Comparison of ENCODE assay signal across 12 mouse cellular contexts in genomic region chr7:142462594-142463078, GRCm38 (mm10). TPM values are rescaled to one million over a fixed set of nuclear protein-coding genes. Genes with fewer than 3 reads are reported as not detected.
DNase-seq lines count a peak whose midpoint lies in the region; ATAC-seq and TF ChIP-seq lines count a peak whose summit lies in the region.
"Had no signal": no experiment of that assay in that cellular context is flagged by ENCODE, and none has a peak within 500 bp of the region (broad histone marks: within the 10 kb centered on the region; RNA-seq: fewer than 3 reads in every experiment).

No protein-coding gene starts in this region.

- TF ChIP-seq POLR2A in thymus, adult 2 months (IDR thresholded peaks at IDR 0.05; ENCODE audit: control insufficient read depth, extremely low read depth, insufficient read depth, low read length, poor library complexity): no peak

- ATAC-seq in limb, embryonic 15.5 days (ENCODE audit: insufficient number of reproducible peaks, low FRiP score, low TSS enrichment, low read depth): 0 out of 2 replicates have a peak, but pooled peaks have one; percentile 5
- ATAC-seq: forebrain, embryonic 15.5 days; midbrain, embryonic 15.5 days had no signal

- intact Hi-C loops in left cerebral cortex, postnatal 36 days (cut with DNase I): no loop called here

- peak overlapping the region; percentile 70 for H3K4me3 ChIP-seq in thymus, adult 2 months (ENCODE audit: control insufficient read depth, insufficient read depth, low read length)
- no peak overlapping the region for H3K4me3 ChIP-seq in limb, embryonic 15.5 days
- H3K4me3 ChIP-seq: forebrain, embryonic 15.5 days; limb, embryonic 12.5 days; midbrain, embryonic 15.5 days had no signal

- peak; percentile 26 for DNase-seq in cerebellum, adult 9-11 months
- DNase-seq in cerebellum, adult 9-10 months: no peak
- peak; percentile 45 for DNase-seq in thymus, adult 2 months
- DNase-seq in thymus, postnatal 0 days (ENCODE audit: low spot score): no peak
- peak; percentile 43 to 51 for DNase-seq in thymus, postnatal 36 days
- DNase-seq in embryo, embryonic 11 days: no peak
- DNase-seq in left cerebral cortex, postnatal 36 days (ENCODE audit: low spot score in 2 of 2): no peak
- DNase-seq: kidney, adult 11 months had no signal

- no peaks in the 10 kb centered on the region for H3K27me3 ChIP-seq in thymus, adult 2 months (ENCODE audit: control insufficient read depth, insufficient read depth, low read length)
- no peaks in the 10 kb centered on the region for H3K27me3 ChIP-seq in limb, embryonic 15.5 days
- H3K27me3 ChIP-seq: forebrain, embryonic 15.5 days; limb, embryonic 12.5 days; midbrain, embryonic 15.5 days had no signal

- no peaks in the 10 kb centered on the region for H3K9me3 ChIP-seq in limb, embryonic 15.5 days
- H3K9me3 ChIP-seq: forebrain, embryonic 15.5 days; limb, embryonic 12.5 days; midbrain, embryonic 15.5 days had no signal

- H3K4me2 ChIP-seq in limb, embryonic 15.5 days: no peak overlapping the region
- H3K4me2 ChIP-seq: forebrain, embryonic 15.5 days; limb, embryonic 12.5 days; midbrain, embryonic 15.5 days had no signal

- peaks cover 52% of the 10 kb centered on the region for H3K4me1 ChIP-seq in thymus, adult 2 months (replicated peaks; ENCODE audit: control insufficient read depth, insufficient read depth, low read length)
- peaks cover 20% of the 10 kb centered on the region for H3K4me1 ChIP-seq in limb, embryonic 15.5 days

- TF ChIP-seq CTCF in thymus, adult 2 months (IDR thresholded peaks at IDR 0.05; ENCODE audit: borderline replicate concordance, control insufficient read depth, extremely low read depth, insufficient read depth, low read length, poor library complexity): no peak

- peak overlapping the region; percentile 82 for H3K27ac ChIP-seq in thymus, adult 2 months (ENCODE audit: control insufficient read depth, insufficient read depth, low read length)
- H3K27ac ChIP-seq in limb, embryonic 15.5 days: peak overlapping the region; percentile 57
- H3K27ac ChIP-seq: forebrain, embryonic 15.5 days; limb, embryonic 12.5 days; midbrain, embryonic 15.5 days had no signal

- H3K36me3 ChIP-seq in thymus, adult 2 months (ENCODE audit: control insufficient read depth, insufficient read depth, low read length): no peaks in the 10 kb centered on the region; the same call in 1 of the 2 replicates
- H3K36me3 ChIP-seq in limb, embryonic 15.5 days: no peaks in the 10 kb centered on the region
- H3K36me3 ChIP-seq: forebrain, embryonic 15.5 days; limb, embryonic 12.5 days; midbrain, embryonic 15.5 days had no signal

- WGBS in thymus, adult 2 months: 17% methylated on average over 4 of the region's 4 CpGs
- 64% methylated on average over 4 of the region's 4 CpGs for WGBS in limb, embryonic 15.5 days

- H3K9ac ChIP-seq in limb, embryonic 15.5 days: no peak overlapping the region
- H3K9ac ChIP-seq: forebrain, embryonic 15.5 days; limb, embryonic 12.5 days; midbrain, embryonic 15.5 days had no signal

RNA-seq across cellular contexts. Expression of gene Lsp1, which starts 2.0 kb away (rescaled TPM):
- polyA plus RNA-seq in thymus, adult 2 months (2012; rRNA removed): 507 and 626 TPM in 2 replicates
- 655 and 664 TPM in 2 replicates for polyA plus RNA-seq in thymus, postnatal 0 days (2015; fragmentation: Nextera tagmentation; extraction: Ambion mirVana)
- 57.3 and 63.3 TPM in 2 replicates for polyA plus RNA-seq in limb, embryonic 15.5 days (2015; fragmentation: Nextera tagmentation; extraction: Ambion mirVana)
- total RNA-seq in left cerebral cortex, postnatal 36 days (2021): 1 to 10 TPM; 8.1 to 8.7 TPM

RNA-seq across cellular contexts. Expression of gene Tnni2, which starts 21.0 kb away (rescaled TPM):
- 3.2 and 4.3 TPM in 2 replicates for polyA plus RNA-seq in thymus, adult 2 months (2012; rRNA removed)
- 14.1 and 14.3 TPM in 2 replicates for polyA plus RNA-seq in thymus, postnatal 0 days (2015; fragmentation: Nextera tagmentation; extraction: Ambion mirVana)
- 136 and 529 TPM in 2 replicates for polyA plus RNA-seq in limb, embryonic 15.5 days (2015; fragmentation: Nextera tagmentation; extraction: Ambion mirVana)
- total RNA-seq in left cerebral cortex, postnatal 36 days (2021): under 1 TPM in 1 of 2 experiments, not detected in 1; 0.69 TPM

RNA-seq across cellular contexts. Expression of gene Syt8, which starts 28.0 kb away (rescaled TPM):
- polyA plus RNA-seq in thymus, adult 2 months (2012; rRNA removed): 2.2 and 5.2 TPM in 2 replicates
- 0.34 and 0.75 TPM in 2 replicates for polyA plus RNA-seq in thymus, postnatal 0 days (2015; fragmentation: Nextera tagmentation; extraction: Ambion mirVana)
- 6.3 and 6.7 TPM in 2 replicates for polyA plus RNA-seq in limb, embryonic 15.5 days (2015; fragmentation: Nextera tagmentation; extraction: Ambion mirVana)
- total RNA-seq in left cerebral cortex, postnatal 36 days (2021): not detected
- polyA plus RNA-seq: forebrain, embryonic 15.5 days; midbrain, embryonic 15.5 days had no signal

RNA-seq across cellular contexts. Expression of gene Tnnt3, which starts 36.0 kb away (rescaled TPM):
- polyA plus RNA-seq in thymus, adult 2 months (2012; rRNA removed): 1.1 and 2.2 TPM in 2 replicates
- 4.7 and 5.2 TPM in 2 replicates for polyA plus RNA-seq in thymus, postnatal 0 days (2015; fragmentation: Nextera tagmentation; extraction: Ambion mirVana)
- polyA plus RNA-seq in limb, embryonic 15.5 days (2015; fragmentation: Nextera tagmentation; extraction: Ambion mirVana): 154 and 517 TPM in 2 replicates
- total RNA-seq in left cerebral cortex, postnatal 36 days (2021): not detected

Comparison
In these comparisons a context has a peak if more than half of its experiments do, and no peak if none do; other contexts are left out.
1. DNase-seq: peak in cerebellum, adult 9-11 months (single experiment), thymus, adult 2 months (single experiment) and thymus, postnatal 36 days (2 of 2); none in cerebellum, adult 9-10 months (single experiment), thymus, postnatal 0 days (single experiment), embryo, embryonic 11 days (single experiment) and left cerebral cortex, postnatal 36 days (0 of 2).